Mouse (Mus musculus): ENCODE data around the gene Usp13.

- TF ChIP-seq POLR2A (IDR thresholded peaks at IDR 0.05; ENCODE audit: extremely low read depth, insufficient read depth, low read length) = no peak
- no peak for TF ChIP-seq CTCF (IDR thresholded peaks at IDR 0.05; ENCODE audit: extremely low read depth, insufficient read depth, low read length)
Measured at GRCm38 (mm10) chr3:32939802-32940501, 122.6 kb downstream of the Usp13 start.
